Mouse (Mus musculus): ENCODE measurements around the gene Tmem167. TPM values are rescaled to one million over a fixed set of nuclear protein-coding genes. Genes with fewer than 3 reads are reported as not detected.
"Not testable (repeated sequence)": the region's sequence is repeated elsewhere in the genome, so short reads cannot be mapped to it uniquely, and the experiment has no call there.

The Tmem167 gene
- 42.0 and 43.1 TPM in 2 replicates for polyA plus RNA-seq (2015; fragmentation: Nextera tagmentation; extraction: Ambion mirVana)

GRCm38 (mm10) chr13:90088962-90089824, at the start of gene Tmem167, which contains the start of gene Xrcc4:
Gene Tmem167, plus strand, starts transcription at chr13:90089123.
Gene Xrcc4, minus strand, starts transcription at chr13:90089608.
- Histone ChIP-seq H3K27me3 (replicated peaks) (no peaks in the 10 kb centered on the region), H3K27ac (peak within 1 kb of the TSS; percentile 85), H3K4me1 (peaks cover 8% of the 10 kb centered on the region; the same call in 1 of the 2 replicates), H3K4me2 (peak within 1 kb of the TSS; percentile 96), H3K9me3 (no peaks in the 10 kb centered on the region), H3K9ac (peak within 1 kb of the TSS; percentile 91), H3K4me3 (peak within 1 kb of the TSS; percentile 91), H3K36me3 (replicated peaks) (no peaks in the 10 kb centered on the region)
- WGBS: 2% methylated on average over 41 of the region's 41 CpGs
- ATAC-seq (replicated peaks): peak; percentile 100

- no peak for ATAC-seq (replicated peaks)
- Histone ChIP-seq H3K4me3 (no peak overlapping the region), H3K27ac (no peak overlapping the region), H3K27me3 (replicated peaks) (no peaks in the 10 kb centered on the region), H3K4me2 (no peak overlapping the region), H3K9ac (no peak overlapping the region), H3K36me3 (replicated peaks) (no peaks in the 10 kb centered on the region), H3K4me1 (no peaks in the 10 kb centered on the region), H3K9me3 (no peaks in the 10 kb centered on the region)
- 14% methylated on average over 2 of the region's 2 CpGs for WGBS
Observed at GRCm38 (mm10) chr13:90039613-90040012, 49.3 kb upstream of the Tmem167 start.

- H3K9me3 ChIP-seq: no peaks in the 10 kb centered on the region
- H3K27ac ChIP-seq: no peak overlapping the region
- H3K9ac ChIP-seq: no peak overlapping the region
- H3K36me3 ChIP-seq (replicated peaks): no peaks in the 10 kb centered on the region
- no peaks in the 10 kb centered on the region for H3K27me3 ChIP-seq (replicated peaks)
- WGBS: 81% methylated on average over 6 of the region's 6 CpGs
- H3K4me1 ChIP-seq: no peaks in the 10 kb centered on the region
- H3K4me3 ChIP-seq: no peak overlapping the region
- no peak for ATAC-seq (replicated peaks)
- no peak overlapping the region for H3K4me2 ChIP-seq
Observed at GRCm38 (mm10) chr13:90051735-90052134, 37.2 kb upstream of the Tmem167 start.

- Histone ChIP-seq H3K9me3 (no peaks in the 10 kb centered on the region), H3K9ac (no peak overlapping the region), H3K27ac (no peak overlapping the region), H3K4me2 (no peak overlapping the region), H3K4me1 (no peaks in the 10 kb centered on the region), H3K27me3 (replicated peaks) (no peaks in the 10 kb centered on the region), H3K4me3 (no peak overlapping the region), H3K36me3 (replicated peaks) (no peaks in the 10 kb centered on the region)
- ATAC-seq (replicated peaks): no peak
- WGBS: 65% methylated on average over 3 of the region's 3 CpGs
Observed at GRCm38 (mm10) chr13:90052408-90052807, 36.5 kb upstream of the Tmem167 start.

- Histone ChIP-seq H3K27ac (no peak overlapping the region), H3K4me3 (no peak overlapping the region), H3K4me2 (no peak overlapping the region), H3K27me3 (replicated peaks) (no peaks in the 10 kb centered on the region), H3K9me3 (no peaks in the 10 kb centered on the region), H3K9ac (no peak overlapping the region), H3K4me1 (no peaks in the 10 kb centered on the region), H3K36me3 (replicated peaks) (no peaks in the 10 kb centered on the region)
- ATAC-seq (replicated peaks): no peak
- 90% methylated on average over 1 of the region's 1 CpGs for WGBS
Observed at GRCm38 (mm10) chr13:90061877-90062276, 27.0 kb upstream of the Tmem167 start.

- ATAC-seq (replicated peaks): peak; percentile 80
- under 1% methylated on average over 27 of the region's 27 CpGs for WGBS
- Histone ChIP-seq H3K4me2 (peak overlapping the region; percentile 96), H3K27ac (peak overlapping the region; percentile 85), H3K27me3 (replicated peaks) (no peaks in the 10 kb centered on the region), H3K4me3 (peak overlapping the region; percentile 91), H3K4me1 (peaks cover 8% of the 10 kb centered on the region; the same call in 1 of the 2 replicates), H3K36me3 (replicated peaks) (no peaks in the 10 kb centered on the region), H3K9me3 (no peaks in the 10 kb centered on the region), H3K9ac (peak overlapping the region; percentile 91)
Observed at GRCm38 (mm10) chr13:90089825-90090183, 881 bp downstream of the Tmem167 start.

- no peak for ATAC-seq (replicated peaks)
- H3K4me1 ChIP-seq: no peaks in the 10 kb centered on the region
- no peak overlapping the region for H3K27ac ChIP-seq
- H3K27me3 ChIP-seq (replicated peaks): no peaks in the 10 kb centered on the region
- peaks cover 8% of the 10 kb centered on the region for H3K36me3 ChIP-seq (replicated peaks)
- no peak overlapping the region for H3K9ac ChIP-seq
- H3K9me3 ChIP-seq: no peaks in the 10 kb centered on the region
- no peak overlapping the region for H3K4me2 ChIP-seq
- H3K4me3 ChIP-seq: no peak overlapping the region
Observed at GRCm38 (mm10) chr13:90101514-90101913, 12.6 kb downstream of the Tmem167 start.

- no peak for ATAC-seq (replicated peaks)
- H3K27ac ChIP-seq: no peak overlapping the region
- H3K36me3 ChIP-seq (replicated peaks): peaks cover 8% of the 10 kb centered on the region
- no peak overlapping the region for H3K4me2 ChIP-seq
- H3K4me3 ChIP-seq: no peak overlapping the region
- no peaks in the 10 kb centered on the region for H3K27me3 ChIP-seq (replicated peaks)
- no peaks in the 10 kb centered on the region for H3K4me1 ChIP-seq
- no peak overlapping the region for H3K9ac ChIP-seq
- WGBS: 94% methylated on average over 7 of the region's 7 CpGs
- H3K9me3 ChIP-seq: no peaks in the 10 kb centered on the region
Observed at GRCm38 (mm10) chr13:90106139-90106538, 17.2 kb downstream of the Tmem167 start.

GRCm38 (mm10) chr13:90108746-90109145, 19.8 kb downstream of the Tmem167 start:
- not testable (repeated sequence) for H3K27me3 ChIP-seq (replicated peaks)
- WGBS: 95% methylated on average over 5 of the region's 5 CpGs

GRCm38 (mm10) chr13:90111681-90112080, 22.8 kb downstream of the Tmem167 start:
- H3K27ac ChIP-seq: no peak overlapping the region
- H3K9ac ChIP-seq: no peak overlapping the region
- no peak for ATAC-seq (replicated peaks)
- H3K4me2 ChIP-seq: no peak overlapping the region
- no peaks in the 10 kb centered on the region for H3K9me3 ChIP-seq
- H3K4me3 ChIP-seq: no peak overlapping the region
- 79% methylated on average over 1 of the region's 1 CpGs for WGBS
- no peaks in the 10 kb centered on the region for H3K27me3 ChIP-seq (replicated peaks)
- H3K36me3 ChIP-seq (replicated peaks): no peaks in the 10 kb centered on the region
- H3K4me1 ChIP-seq: no peaks in the 10 kb centered on the region

More at GRCm38 (mm10) chr13:90108746-90109145, 19.8 kb downstream of the Tmem167 start:
- not testable (repeated sequence) for H3K9me3 ChIP-seq; H3K4me2 ChIP-seq; H3K4me3 ChIP-seq; H3K9ac ChIP-seq; ATAC-seq (replicated peaks); H3K36me3 ChIP-seq (replicated peaks); H3K4me1 ChIP-seq; H3K27ac ChIP-seq

GRCm38 (mm10) chr13:90136156-90136910, 47.4 kb downstream of the Tmem167 start:
- H3K36me3 ChIP-seq (replicated peaks): no peaks in the 10 kb centered on the region
- no peaks in the 10 kb centered on the region for H3K9me3 ChIP-seq
- no peak overlapping the region for H3K9ac ChIP-seq
- WGBS: 67% methylated on average over 3 of the region's 3 CpGs
- peak; percentile 91 for ATAC-seq (replicated peaks)
- H3K4me1 ChIP-seq: no peaks in the 10 kb centered on the region
- 0 out of 2 replicates have a peak overlapping the region, but pooled peaks have one; percentile 26 for H3K27ac ChIP-seq
- no peak overlapping the region for H3K4me3 ChIP-seq
- H3K4me2 ChIP-seq: no peak overlapping the region
- no peaks in the 10 kb centered on the region for H3K27me3 ChIP-seq (replicated peaks)

GRCm38 (mm10) chr13:90141681-90142080, 52.8 kb downstream of the Tmem167 start:
- no peaks in the 10 kb centered on the region for H3K4me1 ChIP-seq
- no peak for ATAC-seq (replicated peaks)
- no peak overlapping the region for H3K4me2 ChIP-seq
- H3K36me3 ChIP-seq (replicated peaks): no peaks in the 10 kb centered on the region
- no peak overlapping the region for H3K27ac ChIP-seq
- no peak overlapping the region for H3K9ac ChIP-seq
- 95% methylated on average over 1 of the region's 1 CpGs for WGBS
- H3K4me3 ChIP-seq: no peak overlapping the region
- H3K9me3 ChIP-seq: no peaks in the 10 kb centered on the region
- no peaks in the 10 kb centered on the region for H3K27me3 ChIP-seq (replicated peaks)

Measured in midbrain, embryonic 15.5 days (tissue).